19 mouse cellular contexts compared by ENCODE assay signal in the genomic region with DNA sequence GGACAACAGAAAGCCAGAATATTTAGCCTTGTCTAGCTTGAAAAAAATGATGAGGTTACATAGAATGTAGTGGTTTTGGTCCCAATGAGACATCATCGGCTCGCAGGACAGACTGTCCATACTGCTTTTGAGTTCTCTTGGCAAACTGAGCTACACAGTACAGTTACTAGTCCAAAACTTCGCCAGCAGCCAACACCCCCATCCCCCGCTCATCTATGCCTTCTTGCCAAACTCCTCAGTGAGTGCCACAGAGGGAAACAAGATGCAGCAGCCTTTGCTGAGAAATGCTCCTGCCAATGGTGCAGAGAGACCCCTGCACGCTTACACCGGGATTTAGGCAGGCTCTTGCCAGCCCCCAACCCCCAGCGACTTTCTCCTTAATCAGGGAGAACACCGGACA. TPM values are rescaled to one million over a fixed set of nuclear protein-coding genes. Genes with fewer than 3 reads are reported as not detected.
DNase-seq lines count a peak whose midpoint lies in the region; ATAC-seq and TF ChIP-seq lines count a peak whose summit lies in the region.
"Had no signal": no experiment of that assay in that cellular context is flagged by ENCODE, and none has a peak within 500 bp of the region (broad histone marks: within the 10 kb centered on the region; RNA-seq: fewer than 3 reads in every experiment).

No protein-coding gene starts in this region.

- 72% methylated on average over 8 of the region's 8 CpGs for WGBS in forebrain, embryonic 14.5 days
- 87% methylated on average over 8 of the region's 8 CpGs for WGBS in forebrain, embryonic 12.5 days
- WGBS in lung, postnatal 0 days, result 74% methylated on average over 8 of the region's 8 CpGs

- H3K4me1 ChIP-seq in forebrain, embryonic 14.5 days (ENCODE audit: control insufficient read depth, insufficient read depth, low read length), result peaks cover 16% of the 10 kb centered on the region
- H3K4me1 ChIP-seq in forebrain, embryonic 12.5 days, result peaks cover 53% of the 10 kb centered on the region
- H3K4me1 ChIP-seq in lung, postnatal 0 days (ENCODE audit: insufficient read depth, low read depth, low read length), result no peaks in the 10 kb centered on the region

- H3K27ac ChIP-seq in forebrain, embryonic 14.5 days (ENCODE audit: low read depth, low read length), result no peak overlapping the region
- H3K27ac ChIP-seq in forebrain, embryonic 12.5 days, result no peak overlapping the region
- no peak overlapping the region for H3K27ac ChIP-seq in lung, postnatal 0 days (ENCODE audit: low read length)
- H3K27ac ChIP-seq: gastrocnemius, adult 2 months had no signal

- H3K4me3 ChIP-seq in forebrain, embryonic 14.5 days (ENCODE audit: low read depth, low read length), result no peak overlapping the region
- H3K4me3 ChIP-seq in forebrain, embryonic 12.5 days (replicated peaks), result no peak overlapping the region
- no peak overlapping the region for H3K4me3 ChIP-seq in lung, postnatal 0 days (ENCODE audit: low read depth, low read length)
- H3K4me3 ChIP-seq: erythroblast, embryonic 14.5 days; gastrocnemius, adult 2 months had no signal

- peak; percentile 56 for DNase-seq in forebrain, embryonic 14.5 days (ENCODE audit: low spot score)
- DNase-seq in left cerebral cortex, postnatal 4 days, result peak; percentile 36
- no peak for DNase-seq in left cerebral cortex, adult 8-10 months (ENCODE audit: low spot score in 2 of 2)
- peak; percentile 49 for DNase-seq in NIH3T3 (ENCODE audit: low read depth)
- DNase-seq in lung, postnatal 0 days (ENCODE audit: low spot score), result peak; percentile 13
- DNase-seq in cerebellum, postnatal 25 days, result no peak
- DNase-seq in retina, postnatal 1 day, result no peak
- DNase-seq: B cell, adult 2 months; cerebellum, adult 2 months; gastrocnemius, adult 2 months; heart, postnatal 4 days; kidney, adult 2 months; kidney, postnatal 4 days; right cerebral cortex, postnatal 25 days; thymus, adult 2 months had no signal

- no peak for TF ChIP-seq CTCF in lung, postnatal 0 days (IDR thresholded peaks at IDR 0.05)

- H3K4me2 ChIP-seq in forebrain, embryonic 14.5 days (ENCODE audit: low read length), result no peak overlapping the region
- no peak overlapping the region for H3K4me2 ChIP-seq in forebrain, embryonic 12.5 days
- H3K4me2 ChIP-seq in lung, postnatal 0 days (replicated peaks; ENCODE audit: low read depth, low read length), result no peak overlapping the region
- H3K4me2 ChIP-seq: heart, embryonic 11.5 days had no signal

- ATAC-seq in forebrain, embryonic 14.5 days, result peak; percentile 38; the same call in 1 of the 2 replicates
- no peak for ATAC-seq in forebrain, embryonic 12.5 days (ENCODE audit: low FRiP score)
- ATAC-seq in lung, postnatal 0 days, result 0 out of 2 replicates have a peak, but pooled peaks have one; percentile 30

- intact Hi-C loops in left cerebral cortex, postnatal 4 days (cut with DNase I), result no loop called here

- peaks cover 22% of the 10 kb centered on the region for H3K36me3 ChIP-seq in forebrain, embryonic 14.5 days (ENCODE audit: control insufficient read depth, insufficient read depth, low read length)
- peaks cover 38% of the 10 kb centered on the region for H3K36me3 ChIP-seq in forebrain, embryonic 12.5 days (replicated peaks)
- no peaks in the 10 kb centered on the region for H3K36me3 ChIP-seq in lung, postnatal 0 days (ENCODE audit: insufficient read depth, low read length)
- H3K36me3 ChIP-seq: G1E had no signal

- no peaks in the 10 kb centered on the region for H3K27me3 ChIP-seq in forebrain, embryonic 14.5 days (replicated peaks; ENCODE audit: control insufficient read depth, insufficient read depth, low read length)
- H3K27me3 ChIP-seq in forebrain, embryonic 12.5 days, result no peaks in the 10 kb centered on the region
- H3K27me3 ChIP-seq in lung, postnatal 0 days (replicated peaks; ENCODE audit: insufficient read depth, low read length), result no peaks in the 10 kb centered on the region

- no peaks in the 10 kb centered on the region for H3K9me3 ChIP-seq in forebrain, embryonic 14.5 days (replicated peaks; ENCODE audit: control insufficient read depth, low read length)
- H3K9me3 ChIP-seq in forebrain, embryonic 12.5 days, result no peaks in the 10 kb centered on the region
- no peaks in the 10 kb centered on the region for H3K9me3 ChIP-seq in lung, postnatal 0 days (ENCODE audit: low read length)

- no peak for TF ChIP-seq EP300 in lung, postnatal 0 days (IDR thresholded peaks at IDR 0.05)

- no peak overlapping the region for H3K9ac ChIP-seq in forebrain, embryonic 14.5 days (ENCODE audit: low read length)
- no peak overlapping the region for H3K9ac ChIP-seq in forebrain, embryonic 12.5 days
- H3K9ac ChIP-seq in lung, postnatal 0 days (replicated peaks; ENCODE audit: low read depth), result no peak overlapping the region

RNA-seq across cellular contexts. Expression of gene Basp1, which starts 34.9 kb away (rescaled TPM):
- polyA plus RNA-seq in forebrain, embryonic 14.5 days (2014; fragmentation: Nextera tagmentation; extraction: Ambion mirVana), result 154 and 164 TPM in 2 replicates
- polyA plus RNA-seq in forebrain, embryonic 12.5 days (2016; fragmentation: Nextera tagmentation; extraction: Ambion mirVana), result 154 and 231 TPM in 2 replicates
- 1,000 to 10,000 TPM; 1,424 to 1,444 TPM for total RNA-seq in left cerebral cortex, postnatal 4 days (2021)
- total RNA-seq in left cerebral cortex, adult 8-10 months (2022), result 100 to 1,000 TPM; 508 to 561 (median 536) TPM
- 7.1 and 8.7 TPM in 2 replicates for polyA plus RNA-seq in lung, postnatal 0 days (2015; fragmentation: Nextera tagmentation; extraction: Ambion mirVana)
- total RNA-seq: G1E had no signal
- polyA plus RNA-seq: G1E had no signal

Comparison
In these comparisons a context has a peak if more than half of its experiments do, and no peak if none do; other contexts are left out.
1. DNase-seq: peak in forebrain, embryonic 14.5 days (single experiment), left cerebral cortex, postnatal 4 days (single experiment), NIH3T3 (single experiment) and lung, postnatal 0 days (single experiment); none in left cerebral cortex, adult 8-10 months (0 of 2), cerebellum, postnatal 25 days (0 of 2) and retina, postnatal 1 day (single experiment).
2. RNA of gene Basp1, which starts 34.9 kb away (polyA plus RNA-seq): 154 to 231 TPM in forebrain, embryonic 12.5 days and 154 to 164 TPM in forebrain, embryonic 14.5 days; 7.1 to 8.7 TPM in lung, postnatal 0 days; every median in the first group is over 10 times any median in the second.